Mouse (Mus musculus) CD4-positive, CD25-positive, alpha-beta regulatory T cell, adult 2 months (primary cell): Measurements from ENCODE around the gene Tmem80.

Experiments
- DNase-seq: peaks from one replicate; pipeline ENCODE4 v3.0.0-alpha.2; 2012; ENCODE audit warnings: low read depth, low spot score

Gene Tmem80

GRCm38 (mm10) chr7:141324686-141325085 is 2.9 kb upstream of the Tmem80 start:
- no peak for DNase-seq

GRCm38 (mm10) chr7:141326546-141327446 is 743 bp upstream of the Tmem80 start:
- no peak for DNase-seq

GRCm38 (mm10) chr7:141328373-141328990 is 943 bp downstream of the Tmem80 start:
- no peak for DNase-seq

- no peak for DNase-seq
Measured at GRCm38 (mm10) chr7:141330706-141331105, 3.2 kb downstream of the Tmem80 start.

GRCm38 (mm10) chr7:141331990-141332389 is 4.5 kb downstream of the Tmem80 start:
- DNase-seq = no peak

GRCm38 (mm10) chr7:141335044-141335579 is 7.6 kb downstream of the Tmem80 start:
- DNase-seq = no peak

GRCm38 (mm10) chr7:141335682-141336081 is 8.1 kb downstream of the Tmem80 start:
- DNase-seq = no peak

GRCm38 (mm10) chr7:141336296-141336695 is 8.8 kb downstream of the Tmem80 start:
- no peak for DNase-seq

GRCm38 (mm10) chr7:141337716-141338416 is 10.3 kb downstream of the Tmem80 start:
- no peak for DNase-seq

- peak; percentile 32 for DNase-seq
Measured at GRCm38 (mm10) chr7:141338576-141339131, 11.1 kb downstream of the Tmem80 start, which contains the start of gene Eps8l2. Gene Eps8l2, plus strand, starts transcription at chr7:141338880.

GRCm38 (mm10) chr7:141339215-141339920 is 11.8 kb downstream of the Tmem80 start:
- no peak for DNase-seq

- no peak for DNase-seq
Measured at GRCm38 (mm10) chr7:141340023-141340422, 12.5 kb downstream of the Tmem80 start.

- no peak for DNase-seq
Measured at GRCm38 (mm10) chr7:141340476-141340875, 12.9 kb downstream of the Tmem80 start.

GRCm38 (mm10) chr7:141341689-141342226 is 14.2 kb downstream of the Tmem80 start:
- no peak for DNase-seq

- no peak for DNase-seq
Measured at GRCm38 (mm10) chr7:141343230-141343629, 15.7 kb downstream of the Tmem80 start.

GRCm38 (mm10) chr7:141343696-141344095 is 16.2 kb downstream of the Tmem80 start:
- no peak for DNase-seq

- DNase-seq = peak; percentile 59
Measured at GRCm38 (mm10) chr7:141344787-141345186, 17.2 kb downstream of the Tmem80 start.

GRCm38 (mm10) chr7:141351061-141351460 is 23.5 kb downstream of the Tmem80 start:
- DNase-seq = no peak

- no peak for DNase-seq
Measured at GRCm38 (mm10) chr7:141355051-141355450, 27.5 kb downstream of the Tmem80 start.

GRCm38 (mm10) chr7:141355626-141356326 is 28.2 kb downstream of the Tmem80 start:
- DNase-seq = peak; percentile 25
